22 mouse cellular contexts compared by ENCODE assay signal in the genomic region with DNA sequence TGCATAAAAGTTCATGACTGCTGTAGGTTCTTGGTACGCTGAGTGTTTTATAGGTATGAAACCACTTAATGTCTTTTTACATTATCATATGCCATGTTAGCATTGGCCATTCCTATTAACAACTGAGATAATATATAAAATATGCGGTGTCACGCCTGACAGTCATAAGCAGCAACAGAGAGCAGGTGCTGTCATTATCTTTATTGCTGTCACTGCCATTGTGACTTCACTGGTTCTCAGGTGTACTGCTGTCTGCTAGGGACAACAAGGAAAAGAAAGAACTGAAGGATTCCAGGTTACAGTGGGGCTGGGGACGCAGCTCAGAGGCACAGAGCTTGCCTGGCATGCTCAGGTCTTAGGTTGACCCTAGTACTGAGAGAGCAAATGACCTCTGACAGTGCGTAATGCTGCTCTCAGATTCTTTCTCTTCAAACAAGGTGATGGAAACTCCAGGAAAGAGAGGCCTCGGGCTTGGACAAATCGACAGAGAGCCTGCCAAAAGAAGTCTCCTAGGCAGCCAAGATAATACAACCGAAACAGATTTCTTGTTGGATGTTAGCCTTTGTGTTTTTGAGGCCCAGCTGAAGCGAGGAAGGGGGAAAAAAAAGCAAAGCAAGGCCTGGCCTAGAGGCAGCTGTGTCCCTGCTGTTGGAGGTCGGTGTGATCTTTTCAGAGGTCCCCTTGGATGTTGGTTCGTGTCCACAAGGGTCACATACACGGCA.
DNase-seq lines count a peak whose midpoint lies in the region; ATAC-seq and TF ChIP-seq lines count a peak whose summit lies in the region.
"Had no signal": no experiment of that assay in that cellular context is flagged by ENCODE, and none has a peak within 500 bp of the region (broad histone marks: within the 10 kb centered on the region; RNA-seq: fewer than 3 reads in every experiment).

No protein-coding gene starts in this region.

- no peaks in the 10 kb centered on the region for H3K4me1 ChIP-seq in intestine, embryonic 14.5 days (replicated peaks; ENCODE audit: control insufficient read depth, insufficient read depth, low read length)
- no peaks in the 10 kb centered on the region for H3K4me1 ChIP-seq in intestine, embryonic 16.5 days (ENCODE audit: control insufficient read depth, insufficient read depth, low read length)
- H3K4me1 ChIP-seq in intestine, postnatal 0 days (replicated peaks; ENCODE audit: control insufficient read depth, insufficient read depth, low read length), result no peaks in the 10 kb centered on the region
- H3K4me1 ChIP-seq in forebrain, embryonic 14.5 days (ENCODE audit: control insufficient read depth, insufficient read depth, low read length), result no peaks in the 10 kb centered on the region
- H3K4me1 ChIP-seq: forebrain, embryonic 10.5 days; liver, embryonic 12.5 days; midbrain, embryonic 15.5 days; neural tube, embryonic 12.5 days had no signal

- no peak overlapping the region for H3K4me2 ChIP-seq in intestine, embryonic 14.5 days (ENCODE audit: low read length)
- H3K4me2 ChIP-seq in intestine, embryonic 16.5 days (ENCODE audit: low read depth, low read length), result no peak overlapping the region
- no peak overlapping the region for H3K4me2 ChIP-seq in intestine, postnatal 0 days (replicated peaks; ENCODE audit: low read depth)
- H3K4me2 ChIP-seq in forebrain, embryonic 14.5 days (ENCODE audit: low read length), result no peak overlapping the region
- H3K4me2 ChIP-seq: liver, embryonic 12.5 days; midbrain, embryonic 15.5 days; neural tube, embryonic 12.5 days had no signal

- no peak for ATAC-seq in intestine, embryonic 14.5 days (replicated peaks; ENCODE audit: low FRiP score, low TSS enrichment, low read depth)
- ATAC-seq in intestine, embryonic 16.5 days, result no peak
- ATAC-seq in intestine, postnatal 0 days, result peak; percentile 53; the same call in 1 of the 2 replicates
- ATAC-seq in forebrain, embryonic 14.5 days, result no peak
- ATAC-seq: CD4-positive, CD25-positive, alpha-beta regulatory T cell, adult 4 months; forebrain, postnatal 0 days; liver, embryonic 12.5 days; midbrain, embryonic 15.5 days had no signal

- WGBS in intestine, embryonic 14.5 days, result 82% methylated on average over 12 of the region's 12 CpGs
- WGBS in intestine, embryonic 16.5 days, result 80% methylated on average over 12 of the region's 12 CpGs
- WGBS in intestine, postnatal 0 days, result 66% methylated on average over 12 of the region's 12 CpGs
- 81% methylated on average over 12 of the region's 12 CpGs for WGBS in forebrain, embryonic 14.5 days

- H3K27ac ChIP-seq in gastrocnemius, adult 2 months, result peak overlapping the region; percentile 67
- no peak overlapping the region for H3K27ac ChIP-seq in intestine, embryonic 14.5 days (ENCODE audit: low read depth)
- H3K27ac ChIP-seq in intestine, embryonic 16.5 days (ENCODE audit: low read length), result no peak overlapping the region
- H3K27ac ChIP-seq in intestine, postnatal 0 days (ENCODE audit: low read depth, low read length), result no peak overlapping the region
- H3K27ac ChIP-seq in forebrain, embryonic 14.5 days (ENCODE audit: low read depth, low read length), result no peak overlapping the region
- H3K27ac ChIP-seq: forebrain, embryonic 10.5 days; liver, embryonic 12.5 days; midbrain, embryonic 15.5 days; neural tube, embryonic 12.5 days had no signal

- no peaks in the 10 kb centered on the region for H3K36me3 ChIP-seq in intestine, embryonic 14.5 days (ENCODE audit: control insufficient read depth, insufficient read depth, low read length)
- no peaks in the 10 kb centered on the region for H3K36me3 ChIP-seq in intestine, embryonic 16.5 days (ENCODE audit: control insufficient read depth, insufficient read depth, low read length)
- H3K36me3 ChIP-seq in intestine, postnatal 0 days (ENCODE audit: control insufficient read depth, insufficient read depth), result no peaks in the 10 kb centered on the region
- H3K36me3 ChIP-seq in forebrain, embryonic 14.5 days (ENCODE audit: control insufficient read depth, insufficient read depth, low read length), result no peaks in the 10 kb centered on the region
- H3K36me3 ChIP-seq: forebrain, embryonic 10.5 days; liver, embryonic 12.5 days; midbrain, embryonic 15.5 days; neural tube, embryonic 12.5 days had no signal

- H3K27me3 ChIP-seq in intestine, embryonic 14.5 days (replicated peaks; ENCODE audit: control insufficient read depth, insufficient read depth, low read length), result no peaks in the 10 kb centered on the region
- H3K27me3 ChIP-seq in intestine, embryonic 16.5 days (replicated peaks; ENCODE audit: control insufficient read depth, insufficient read depth, low read length), result no peaks in the 10 kb centered on the region
- H3K27me3 ChIP-seq in intestine, postnatal 0 days (replicated peaks; ENCODE audit: control insufficient read depth, insufficient read depth, low read length), result no peaks in the 10 kb centered on the region
- H3K27me3 ChIP-seq in forebrain, embryonic 14.5 days (replicated peaks; ENCODE audit: control insufficient read depth, insufficient read depth, low read length), result no peaks in the 10 kb centered on the region
- H3K27me3 ChIP-seq: liver, embryonic 12.5 days; midbrain, embryonic 15.5 days; neural tube, embryonic 12.5 days had no signal

- no peak overlapping the region for H3K4me3 ChIP-seq in gastrocnemius, adult 2 months
- no peak overlapping the region for H3K4me3 ChIP-seq in intestine, embryonic 14.5 days (ENCODE audit: low read depth, low read length)
- H3K4me3 ChIP-seq in intestine, embryonic 16.5 days (ENCODE audit: low read length), result no peak overlapping the region
- H3K4me3 ChIP-seq in intestine, postnatal 0 days (ENCODE audit: low read depth, low read length), result no peak overlapping the region
- no peak overlapping the region for H3K4me3 ChIP-seq in forebrain, embryonic 14.5 days (ENCODE audit: low read depth, low read length)
- H3K4me3 ChIP-seq: forebrain, embryonic 10.5 days; liver, embryonic 12.5 days; midbrain, embryonic 15.5 days; neural tube, embryonic 12.5 days had no signal

- no peak for DNase-seq in gastrocnemius, adult 2 months
- no peak for DNase-seq in gastrocnemius, postnatal 4 days (ENCODE audit: low spot score in 2 of 2)
- DNase-seq in intestine, embryonic 14.5 days (ENCODE audit: low spot score), result peak; percentile 25
- DNase-seq in brain, embryonic 14.5 days (ENCODE audit: low read depth), result peak; percentile 20
- no peak for DNase-seq in forebrain, embryonic 14.5 days (ENCODE audit: low spot score)
- DNase-seq: adrenal gland, postnatal 25 days; cerebellum, adult 9-10 months; forebrain, postnatal 0 days; kidney, adult 8-10 months; kidney, postnatal 10 days; lung, adult 18-20 months; lung, postnatal 4 days; right cerebral cortex, postnatal 14 days; thymus, adult 18-20 months; thymus, postnatal 36 days had no signal

- no peaks in the 10 kb centered on the region for H3K9me3 ChIP-seq in intestine, embryonic 14.5 days (ENCODE audit: control insufficient read depth, low read length)
- no peaks in the 10 kb centered on the region for H3K9me3 ChIP-seq in intestine, embryonic 16.5 days (ENCODE audit: control insufficient read depth, low read length)
- no peaks in the 10 kb centered on the region for H3K9me3 ChIP-seq in intestine, postnatal 0 days (ENCODE audit: control insufficient read depth)
- H3K9me3 ChIP-seq in forebrain, embryonic 14.5 days (replicated peaks; ENCODE audit: control insufficient read depth, low read length), result no peaks in the 10 kb centered on the region
- H3K9me3 ChIP-seq: forebrain, embryonic 10.5 days; liver, embryonic 12.5 days; midbrain, embryonic 15.5 days; neural tube, embryonic 12.5 days had no signal

- no peak for TF ChIP-seq POLR2A in brain, embryonic 14.5 days (IDR thresholded peaks at IDR 0.05; ENCODE audit: borderline replicate concordance, extremely low read depth, insufficient read depth, insufficient read length, poor library complexity, severe bottlenecking)

- TF ChIP-seq CTCF in gastrocnemius, adult 2 months (IDR thresholded peaks at IDR 0.05), result no peak
- no peak for TF ChIP-seq CTCF in brain, embryonic 14.5 days (IDR thresholded peaks at IDR 0.05; ENCODE audit: borderline replicate concordance, extremely low read depth, insufficient read depth, insufficient read length)
- TF ChIP-seq CTCF in intestine, postnatal 0 days (IDR thresholded peaks at IDR 0.05; ENCODE audit: low read depth), result no peak

- intact Hi-C loops in gastrocnemius, adult 2 months (cut with DNase I), result no loop called here

- no peak overlapping the region for H3K9ac ChIP-seq in intestine, embryonic 14.5 days (ENCODE audit: low read length)
- no peak overlapping the region for H3K9ac ChIP-seq in intestine, embryonic 16.5 days (ENCODE audit: low read depth, low read length)
- H3K9ac ChIP-seq in intestine, postnatal 0 days (ENCODE audit: low read depth, low read length), result no peak overlapping the region
- no peak overlapping the region for H3K9ac ChIP-seq in forebrain, embryonic 14.5 days (ENCODE audit: low read length)
- H3K9ac ChIP-seq: forebrain, postnatal 0 days; liver, embryonic 12.5 days; midbrain, embryonic 15.5 days; neural tube, embryonic 12.5 days had no signal

Comparison
In these comparisons a context has a peak if more than half of its experiments do, and no peak if none do; other contexts are left out.
1. DNase-seq: peak in intestine, embryonic 14.5 days (single experiment) and brain, embryonic 14.5 days (single experiment); none in gastrocnemius, adult 2 months (single experiment), gastrocnemius, postnatal 4 days (0 of 2) and forebrain, embryonic 14.5 days (single experiment).